Mouse (Mus musculus) heart, adult 2 months (tissue): ENCODE measurements around the gene Ppm1h.

Experiments
- CTCF ChIP-seq: fragments of 200-600 bp; IDR thresholded peaks from 2 replicates; pipeline ENCODE4 v1.8.1; 2022; ENCODE audit warnings: antibody characterized with exemption, mild to moderate bottlenecking, moderate library complexity
- EP300 ChIP-seq: fragments of 200-500 bp; IDR thresholded peaks from 2 replicates; pipeline ENCODE4 v1.6.1; 2011; ENCODE audit warnings: low read depth, low read length, control low read depth; ENCODE audit not compliant: insufficient read depth
- POLR2A ChIP-seq: fragments of 200-500 bp; IDR thresholded peaks from 2 replicates; pipeline ENCODE4 v1.6.1; 2011; ENCODE audit warnings: mild to moderate bottlenecking, low read depth, low read length, control low read depth; ENCODE audit not compliant: insufficient read depth

DNA sequence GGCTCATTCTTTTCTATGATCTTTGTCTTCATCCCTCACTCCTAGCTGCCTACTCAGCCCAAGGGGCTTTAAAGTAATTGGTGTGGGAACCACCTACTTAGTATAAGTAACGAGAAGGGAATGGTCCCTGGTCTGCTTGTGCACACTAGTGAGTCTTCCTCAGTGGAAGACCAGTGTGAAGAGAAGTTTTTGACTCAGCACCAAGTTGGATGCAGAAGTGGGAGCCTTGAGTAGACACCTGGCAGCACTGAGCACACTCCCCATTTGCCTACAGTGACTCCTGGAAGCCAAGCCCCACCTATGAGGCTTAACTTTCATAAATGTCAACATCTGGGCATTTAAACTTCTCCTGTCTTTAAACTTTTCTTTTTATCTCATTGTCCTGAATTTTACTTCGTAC is 81.2 kb downstream of the Ppm1h start:
- TF ChIP-seq POLR2A (no peak), EP300 (no peak), CTCF (no peak)
